Mouse (Mus musculus) bone marrow macrophage, adult 2 months (primary cell): ENCODE data around the gene Tnip1.

Source experiments
- CTCF ChIP-seq: IDR thresholded peaks from 2 replicates; pipeline ENCODE4 v1.5.1; 2012; ENCODE audit warnings: low read depth, mild to moderate bottlenecking, low read length, moderate library complexity
- POLR2A ChIP-seq: IDR thresholded peaks from 2 replicates; pipeline ENCODE4 v1.6.1; 2012; ENCODE audit warnings: mild to moderate bottlenecking, low read depth, low read length, borderline replicate concordance

DNA sequence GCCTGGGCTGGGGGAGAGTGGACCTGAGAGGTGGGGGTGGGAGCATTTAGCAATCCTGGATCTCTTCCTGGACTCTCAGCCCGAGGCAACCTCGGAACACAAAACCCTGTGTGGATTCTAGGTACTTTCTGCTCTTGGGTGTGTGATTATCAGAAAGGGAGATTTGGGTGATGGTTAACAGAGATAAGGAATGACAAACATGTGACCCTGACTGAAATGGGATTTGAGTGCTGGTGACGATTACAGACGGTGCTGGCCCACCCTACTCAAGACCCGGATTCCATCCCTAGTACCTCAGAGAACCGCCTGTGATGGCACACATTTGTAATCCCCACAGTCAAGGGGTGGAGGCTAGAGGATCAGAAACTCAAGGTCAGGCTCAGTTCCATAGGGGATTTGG, 2.5 kb downstream of the Tnip1 start:
- TF ChIP-seq CTCF = no peak
- no peak for TF ChIP-seq POLR2A
